Mouse (Mus musculus) heart, adult 2 months (tissue): ENCODE measurements around the gene Fgf4. TPM values are rescaled to one million over a fixed set of nuclear protein-coding genes. Genes with fewer than 3 reads are reported as not detected.
A peak's percentile ranks its signal among the peaks of the same experiment; 100 is the strongest.

ENCODE experiments used
- DNase-seq, 2 experiments: peaks; one replicate each; pipeline ENCODE4 v3.0.0; 2021
- H3K27ac ChIP-seq: fragments of 200-600 bp; 2 replicates; pipeline ENCODE4 v1.8.1; 2022
- H3K27me3 ChIP-seq: fragments of 200-500 bp; 2 replicates; pipeline ENCODE4 v1.6.1; 2012; ENCODE audit warnings: mild to moderate bottlenecking, low read length, inconsistent platforms, mixed read lengths; ENCODE audit not compliant: control insufficient read depth, insufficient read depth
- H3K36me3 ChIP-seq: fragments of 200-500 bp; 2 replicates; pipeline ENCODE4 v1.6.1; 2012; ENCODE audit warnings: low read length, inconsistent platforms; ENCODE audit not compliant: control insufficient read depth, insufficient read depth
- H3K4me1 ChIP-seq: fragments of 200-500 bp; 2 replicates; pipeline ENCODE4 v1.6.1; 2011; ENCODE audit warnings: low read length; ENCODE audit not compliant: control insufficient read depth, insufficient read depth
- H3K4me3 ChIP-seq: fragments of 200-600 bp; 2 replicates; pipeline ENCODE4 v1.8.1; 2022
- H3K79me2 ChIP-seq: fragments of 200-500 bp; replicated peaks from 2 replicates; pipeline ENCODE4 v1.6.1; 2012; ENCODE audit warnings: mild to moderate bottlenecking, inconsistent platforms, low read length, moderate library complexity, mixed read lengths; ENCODE audit not compliant: control insufficient read depth, insufficient read depth
- H3K9ac ChIP-seq: fragments of 200-500 bp; 2 replicates; pipeline ENCODE4 v1.6.1; 2012; ENCODE audit warnings: low read depth, mild to moderate bottlenecking, control low read depth, inconsistent platforms, low read length, mixed read lengths
- CTCF ChIP-seq: fragments of 200-600 bp; IDR thresholded peaks from 2 replicates; pipeline ENCODE4 v1.8.1; 2022; ENCODE audit warnings: antibody characterized with exemption, mild to moderate bottlenecking, moderate library complexity
- EP300 ChIP-seq: fragments of 200-500 bp; IDR thresholded peaks from 2 replicates; pipeline ENCODE4 v1.6.1; 2011; ENCODE audit warnings: low read depth, low read length, control low read depth; ENCODE audit not compliant: insufficient read depth
- POLR2A ChIP-seq: fragments of 200-500 bp; IDR thresholded peaks from 2 replicates; pipeline ENCODE4 v1.6.1; 2011; ENCODE audit warnings: mild to moderate bottlenecking, low read depth, low read length, control low read depth; ENCODE audit not compliant: insufficient read depth
- WGBS: fragments of 180-500 bp; shearing (Covaris S2); methylation state at CpG from one replicate; pipeline ENCODE4 v1.1.7; 2018; 5-methylcytosine and 5-hydroxymethylcytosine counted together
- intact Hi-C: fragments of 180-260 bp; cut with DNase I; formaldehyde crosslinking; loops from one replicate; pipeline ENCODE4 v1.15.1; 2025
- polyA plus RNA-seq: library from polyadenylated mRNA; depleted of rRNA; stranded (reverse); fragments of >200 nt; gene quantifications from 2 replicates; pipeline ENCODE4 v1.2.3, GENCODE M21; 2012; rRNA removed
- total RNA-seq, 2 experiments: library from RNA; stranded (reverse); gene quantifications; 2 replicates each; pipeline ENCODE4 v1.2.3; 2021

The Fgf4 gene
- total and polyA plus RNA-seq, 3 experiments, result not detected

DNA sequence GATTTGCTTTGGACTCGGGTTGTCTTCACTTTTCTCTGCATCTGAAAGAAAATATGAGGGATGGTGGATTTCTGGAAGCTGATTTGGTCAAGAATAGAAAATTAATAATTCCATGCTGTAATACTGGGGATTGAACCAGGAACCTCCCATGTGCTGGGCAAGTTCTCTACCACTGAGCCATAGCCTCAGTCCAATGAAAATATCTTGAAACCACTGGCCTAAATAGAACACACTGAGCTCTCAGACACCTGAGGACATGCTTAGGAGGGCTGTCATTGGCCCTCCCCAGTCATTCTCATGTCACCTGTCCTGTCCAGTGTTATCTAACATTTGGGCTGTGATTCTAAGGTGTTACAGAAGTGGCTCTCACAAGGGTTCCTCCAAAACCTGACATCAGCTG lies 64.0 kb downstream of the Fgf4 start:
- no peak for DNase-seq
- H3K36me3 ChIP-seq, result no peaks in the 10 kb centered on the region
- no peak overlapping the region for H3K9ac ChIP-seq
- 79% methylated on average over 1 of the region's 1 CpGs for WGBS
- intact Hi-C loops, result no loop called here
- peaks cover 3% of the 10 kb centered on the region for H3K4me1 ChIP-seq
- no peak overlapping the region for H3K4me3 ChIP-seq
- no peak for TF ChIP-seq EP300
- no peak for TF ChIP-seq POLR2A
- TF ChIP-seq CTCF, result no peak
- 0 out of 2 replicates have a peak, but pooled peaks cover 2% of the 10 kb centered on the region for H3K79me2 ChIP-seq
- H3K27ac ChIP-seq, result no peak overlapping the region
- H3K27me3 ChIP-seq, result no peaks in the 10 kb centered on the region

- Histone ChIP-seq H3K9ac (no peak overlapping the region), H3K27me3 (no peaks in the 10 kb centered on the region), H3K4me3 (no peak overlapping the region), H3K79me2 (0 out of 2 replicates have a peak, but pooled peaks cover 2% of the 10 kb centered on the region), H3K4me1 (peaks cover 3% of the 10 kb centered on the region), H3K36me3 (no peaks in the 10 kb centered on the region), H3K27ac (no peak overlapping the region)
- WGBS, result 89% methylated on average over 4 of the region's 4 CpGs
- TF ChIP-seq POLR2A, result no peak
- TF ChIP-seq CTCF, result no peak
- TF ChIP-seq EP300, result no peak
- no peak for DNase-seq
- intact Hi-C loops, result no loop called here
Observed at GRCm38 (mm10) chr7:144912897-144913296, 65.7 kb downstream of the Fgf4 start.

GRCm38 (mm10) chr7:144914296-144914947 lies 67.3 kb downstream of the Fgf4 start:
- 0 out of 2 replicates have a peak, but pooled peaks cover 2% of the 10 kb centered on the region for H3K79me2 ChIP-seq
- peak in 1 of 2 experiments; percentile 26 for DNase-seq
- no peak overlapping the region for H3K9ac ChIP-seq
- H3K4me3 ChIP-seq, result peak overlapping the region; percentile 92
- TF ChIP-seq POLR2A (no peak), CTCF (peak; percentile 50)
- H3K4me1 ChIP-seq, result peaks cover 3% of the 10 kb centered on the region
- no peaks in the 10 kb centered on the region for H3K27me3 ChIP-seq
- 5% methylated on average over 17 of the region's 17 CpGs for WGBS
- intact Hi-C loops, result no loop called here
- peak overlapping the region; percentile 97 for H3K27ac ChIP-seq
- no peaks in the 10 kb centered on the region for H3K36me3 ChIP-seq

Other genes with a start within 250 kb of the Fgf4 start
- 10 to 100 TPM; 11.1 to 11.7 TPM for gene Ano1, start 95.4 kb upstream of the Fgf4 start, total RNA-seq
- gene Ano1, start 95.4 kb upstream of the Fgf4 start, polyA plus RNA-seq, result 11.7 and 12.5 TPM in 2 replicates
- not detected for gene Fgf3, start 9.3 kb upstream of the Fgf4 start, total RNA-seq
- not detected in 2 replicates for gene Fgf3, start 9.3 kb upstream of the Fgf4 start, polyA plus RNA-seq
- not detected for gene Fgf15, start 49.2 kb downstream of the Fgf4 start, total RNA-seq
- gene Fgf15, start 49.2 kb downstream of the Fgf4 start, polyA plus RNA-seq, result not detected in 2 replicates
- gene LTO1, start 67.7 kb downstream of the Fgf4 start, total RNA-seq, result 10 to 100 TPM; 12.5 to 13.1 TPM
- 12.1 and 15.7 TPM in 2 replicates for gene LTO1, start 67.7 kb downstream of the Fgf4 start, polyA plus RNA-seq
- 10 to 100 TPM; 28.3 to 43.6 TPM for gene Ccnd1, start 92.6 kb downstream of the Fgf4 start, total RNA-seq
- gene Ccnd1, start 92.6 kb downstream of the Fgf4 start, polyA plus RNA-seq, result 27.3 and 31.4 TPM in 2 replicates